Mouse (Mus musculus): ENCODE results near the gene Gm10375. TPM values are rescaled to one million over a fixed set of nuclear protein-coding genes. Genes with fewer than 3 reads are reported as not detected.
"Not testable (repeated sequence)": the region's sequence is repeated elsewhere in the genome, so short reads cannot be mapped to it uniquely, and the experiment has no call there.

Gene Gm10375
- total RNA-seq (2015) (not detected in 2 replicates), total RNA-seq (2017) (not detected in 2 replicates)

GRCm38 (mm10) chr14:43607913-43608312 is at the start of gene Gm10375:
Gm10375 (minus strand) TSS chr14:43608013.
- not testable (repeated sequence) for ATAC-seq (replicated peaks; ENCODE audit: poor library complexity)

- ATAC-seq (replicated peaks; ENCODE audit: poor library complexity) = not testable (repeated sequence)
These were observed 28.8 kb downstream of the Gm10375 start, which contains the start of gene Gm17654 for GRCm38 (mm10) chr14:43579046-43579445. Gm17654 (minus strand) TSS chr14:43579146.

GRCm38 (mm10) chr14:43577969-43578368 is 29.8 kb downstream of the Gm10375 start:
- not testable (repeated sequence) for ATAC-seq (replicated peaks; ENCODE audit: poor library complexity)

Other genes with a start within 250 kb of the Gm10375 start
- gene Gm8138, start 191.7 kb downstream of the Gm10375 start, total RNA-seq (2015) = not detected in 2 replicates
- gene Gm8138, start 191.7 kb downstream of the Gm10375 start, total RNA-seq (2017) = not detected in 2 replicates
- not detected in 2 replicates for gene Gm5799, start 64.4 kb downstream of the Gm10375 start, total RNA-seq (2015)
- gene Gm5799, start 64.4 kb downstream of the Gm10375 start, total RNA-seq (2017) = not detected in 2 replicates
- gene Gm17654, start 28.9 kb downstream of the Gm10375 start, total RNA-seq (2015) = not detected in 2 replicates
- gene Gm17654, start 28.9 kb downstream of the Gm10375 start, total RNA-seq (2017) = not detected in 2 replicates
- not detected in 2 replicates for gene Gm8165, start 69.2 kb upstream of the Gm10375 start, total RNA-seq (2015)
- gene Gm8165, start 69.2 kb upstream of the Gm10375 start, total RNA-seq (2017) = not detected in 2 replicates
- 1.3 and 1.7 TPM in 2 replicates for gene Gm7324, start 89.8 kb upstream of the Gm10375 start, total RNA-seq (2015)
- gene Gm7324, start 89.8 kb upstream of the Gm10375 start, total RNA-seq (2017) = 6.3 and 8.9 TPM in 2 replicates
- not detected in 2 replicates for gene Gm16506, start 119.5 kb upstream of the Gm10375 start, total RNA-seq (2015)
- gene Gm16506, start 119.5 kb upstream of the Gm10375 start, total RNA-seq (2017) = not detected in 2 replicates
- not detected in 2 replicates for gene Gm6526, start 139.9 kb upstream of the Gm10375 start, total RNA-seq (2015)
- not detected in 2 replicates for gene Gm6526, start 139.9 kb upstream of the Gm10375 start, total RNA-seq (2017)
- gene Gm8180, start 176.7 kb upstream of the Gm10375 start, total RNA-seq (2015) = not detected in 2 replicates
- gene Gm8180, start 176.7 kb upstream of the Gm10375 start, total RNA-seq (2017) = not detected in 2 replicates